Mouse (Mus musculus): ENCODE data around the gene Haus6.

Gene Haus6

DNA sequence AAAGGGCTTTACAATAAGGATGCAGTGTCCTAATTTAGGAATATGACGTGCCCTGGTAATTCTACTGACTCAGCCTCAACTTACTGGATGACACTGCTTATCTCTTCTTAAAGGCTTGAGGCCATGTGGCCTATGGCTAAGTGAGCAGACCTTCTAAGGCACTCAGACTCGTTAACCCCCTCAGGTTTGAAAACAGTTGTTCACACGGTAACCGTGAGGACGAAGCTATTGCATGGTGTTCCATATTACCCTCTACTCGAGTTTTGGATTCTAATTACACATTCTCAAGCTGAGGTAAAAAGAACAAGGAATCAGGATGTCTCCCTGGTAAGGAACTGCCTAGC, 36.9 kb downstream of the Haus6 start:
- DNase-seq (ENCODE audit: low spot score), result no peak

DNA sequence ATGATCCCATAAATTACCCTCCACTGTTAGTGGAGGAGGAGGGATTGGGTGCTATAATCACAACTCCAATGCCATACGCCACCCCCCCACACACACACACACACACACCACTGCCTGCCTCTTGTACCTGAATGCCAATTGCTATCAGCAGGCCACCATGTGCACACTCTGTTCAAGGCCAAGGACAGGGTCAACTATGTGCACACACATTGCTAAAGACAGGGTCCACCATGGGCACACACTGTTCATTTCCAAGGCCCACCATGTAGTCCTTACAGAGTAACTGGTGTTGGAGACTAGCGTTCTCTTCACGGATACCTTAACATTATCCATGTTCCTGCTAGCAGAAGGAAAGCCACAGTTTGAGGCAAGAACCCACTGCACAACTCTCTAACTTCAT, 50.8 kb downstream of the Haus6 start:
- DNase-seq (ENCODE audit: low spot score), result no peak

DNA sequence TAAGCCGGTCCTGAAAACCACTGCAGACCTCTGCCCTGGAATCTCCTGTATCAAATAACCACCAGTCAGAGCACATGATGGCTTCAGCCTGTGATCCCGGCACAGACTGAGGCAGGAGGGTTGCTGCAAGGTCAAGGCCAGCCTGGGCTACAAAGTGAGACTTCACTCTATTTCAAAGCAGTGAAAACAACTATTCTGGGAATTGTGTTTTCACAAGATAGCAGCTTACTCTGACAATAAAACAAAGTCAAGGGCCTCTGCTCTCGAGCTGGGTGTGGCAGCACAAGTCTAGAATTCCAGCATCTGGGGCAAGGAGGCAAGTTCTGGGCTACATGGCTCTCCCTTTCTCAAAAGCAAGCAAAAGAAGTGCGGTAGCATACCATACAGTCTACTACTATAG, 52.8 kb downstream of the Haus6 start:
- DNase-seq (ENCODE audit: low spot score), result no peak

DNA sequence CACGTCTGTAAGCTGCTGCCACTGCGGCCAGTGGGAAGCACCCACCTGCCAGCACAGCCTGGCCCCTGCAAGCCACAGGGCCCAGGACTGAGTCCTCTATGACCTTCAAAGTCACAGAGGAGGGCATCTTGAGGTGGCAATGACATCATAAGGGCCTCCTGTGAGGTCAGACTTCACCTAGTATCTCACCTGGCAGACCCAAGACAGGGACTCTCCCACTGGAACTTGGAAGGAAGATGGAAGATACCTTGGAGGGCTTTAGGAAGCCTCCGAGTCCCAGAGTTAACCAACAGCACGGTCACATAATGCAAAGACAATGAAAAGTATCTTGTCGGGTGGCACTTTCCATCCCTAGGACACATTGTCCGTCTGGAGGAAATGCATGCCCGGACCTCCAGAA, 53.6 kb downstream of the Haus6 start, which contains the start of gene Saxo1:
Gene Saxo1, minus strand, starts transcription at position 101 of the 400 bp plus-strand sequence.
- no peak for DNase-seq (ENCODE audit: low spot score)

DNA sequence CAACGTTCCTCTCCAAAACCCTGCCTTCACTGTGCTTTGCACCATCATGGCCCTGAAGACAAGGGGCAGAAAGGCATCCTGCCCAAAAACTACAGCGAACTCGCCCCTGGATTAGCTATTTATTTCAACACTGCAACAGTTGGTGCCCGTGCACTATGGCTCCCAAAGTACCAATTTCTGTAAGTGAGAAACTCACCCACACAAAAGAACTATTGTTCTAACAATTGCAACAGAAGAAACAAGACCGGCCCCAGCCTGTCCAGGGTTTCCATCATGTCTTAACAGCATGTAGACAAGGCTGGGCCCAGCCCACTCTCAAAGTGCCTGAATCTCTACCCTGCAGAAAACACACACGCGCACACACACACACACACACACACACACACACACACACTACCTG, 54.5 kb downstream of the Haus6 start:
- DNase-seq (ENCODE audit: low spot score), result no peak

DNA sequence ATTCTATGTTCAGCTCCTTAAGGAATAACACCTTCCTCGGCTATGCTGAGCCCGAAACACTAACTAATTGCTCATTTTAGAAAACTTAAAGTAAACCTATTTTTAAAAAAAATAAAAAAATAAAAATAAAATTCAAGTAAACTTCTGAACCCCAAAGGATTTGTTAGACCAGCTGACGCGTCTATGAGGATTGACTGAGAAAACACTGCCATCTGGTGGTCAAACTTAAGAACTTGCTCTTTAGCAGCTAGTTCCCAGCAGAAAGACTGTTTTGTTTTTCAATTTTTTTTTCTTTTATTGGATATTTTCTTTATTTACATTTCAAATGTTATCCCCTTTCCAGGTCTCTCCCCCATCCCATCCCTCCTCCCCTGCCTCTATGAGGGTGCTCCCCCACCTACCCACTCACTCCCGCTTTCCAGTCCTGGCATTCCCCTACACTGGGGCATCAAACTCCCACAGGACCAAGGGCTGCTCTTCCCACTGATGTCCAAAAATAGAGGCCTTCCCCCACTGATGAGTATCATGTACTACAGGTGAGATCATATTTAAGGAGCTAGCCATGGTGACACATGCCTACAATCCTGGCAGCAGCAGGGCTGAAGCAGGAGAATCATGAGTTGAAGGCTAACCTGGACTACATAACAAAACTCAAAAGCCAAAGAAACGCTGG, 56.7 kb downstream of the Haus6 start:
- no peak for DNase-seq (ENCODE audit: low spot score)

DNA sequence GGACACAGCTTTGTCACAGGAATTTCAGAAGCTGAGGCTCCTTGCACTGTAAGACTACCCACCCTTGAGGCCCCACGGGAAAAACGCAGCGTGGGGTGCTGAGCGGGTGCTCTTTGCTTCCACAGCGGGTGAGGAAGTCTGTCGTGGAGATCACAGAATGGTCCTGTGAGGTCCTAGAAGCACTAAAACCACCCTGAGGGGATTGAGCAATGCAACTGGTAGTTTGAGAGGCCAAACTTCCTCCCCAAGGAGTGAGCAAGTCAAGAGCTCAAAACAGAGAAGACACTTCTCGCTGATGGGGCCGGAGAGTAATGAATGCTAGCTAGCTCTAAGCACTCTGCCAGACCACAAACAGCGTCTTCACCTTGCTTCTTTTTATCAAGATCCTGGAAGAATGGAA, 63.5 kb downstream of the Haus6 start:
- no peak for DNase-seq (ENCODE audit: low spot score)

DNA sequence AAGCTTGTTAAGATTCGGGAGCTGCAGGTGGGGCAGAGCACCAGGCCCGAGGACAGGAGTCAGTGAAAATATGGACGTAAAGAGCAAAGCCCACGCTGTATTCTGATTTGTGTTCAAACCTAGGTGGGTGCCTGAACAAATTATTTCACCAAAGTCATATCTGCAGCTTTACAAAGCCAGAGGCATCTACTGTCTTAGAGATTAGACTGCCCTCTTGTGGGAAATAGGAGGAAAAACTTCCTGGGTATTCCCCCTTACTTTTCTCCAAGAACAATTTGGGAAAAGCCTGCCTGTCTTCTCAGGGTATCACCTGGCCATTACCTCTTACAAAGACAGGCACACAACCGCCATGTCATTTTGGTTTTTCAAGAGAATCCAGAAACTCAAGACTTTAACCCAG, 66.2 kb downstream of the Haus6 start:
- DNase-seq (ENCODE audit: low spot score), result no peak

DNA sequence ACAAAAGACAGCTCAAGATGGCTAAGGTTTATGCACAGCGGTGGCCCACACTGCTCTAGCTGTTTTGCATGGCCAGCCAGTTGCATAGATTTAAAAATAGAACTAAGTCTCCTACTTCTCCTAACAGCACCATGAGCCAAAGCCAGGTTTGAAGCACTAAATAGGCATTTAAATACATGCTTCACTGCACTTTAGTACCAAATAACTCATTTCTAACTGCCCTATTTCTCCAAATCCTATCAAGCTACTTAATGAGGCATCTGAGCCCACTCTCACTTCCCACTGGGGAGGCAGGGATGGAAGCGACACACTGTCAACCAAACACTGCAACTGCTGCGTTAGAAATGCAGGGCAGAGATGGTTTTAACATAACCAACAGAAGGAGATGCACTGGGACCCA, 67.9 kb downstream of the Haus6 start:
- DNase-seq (ENCODE audit: low spot score), result no peak

DNA sequence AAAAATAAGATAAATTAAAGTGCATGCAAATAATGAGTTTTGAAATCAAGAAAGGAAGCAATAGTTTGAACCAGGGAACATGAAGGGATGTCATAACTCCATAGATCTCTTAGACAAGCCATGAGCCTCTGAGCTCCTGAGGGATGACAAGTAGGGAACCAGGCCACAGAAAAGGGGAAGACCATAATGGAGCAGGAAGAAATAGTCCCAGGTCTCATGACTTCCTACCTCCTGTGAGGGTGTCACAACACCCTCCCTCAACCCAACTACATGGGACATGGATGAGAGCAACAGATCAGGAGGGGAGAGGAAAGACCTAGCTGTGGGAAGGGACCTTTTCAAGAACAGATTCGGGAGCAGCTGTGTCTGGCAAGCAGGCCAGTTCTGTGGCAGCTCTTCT, 70.3 kb downstream of the Haus6 start:
- DNase-seq (ENCODE audit: low spot score), result no peak

DNA sequence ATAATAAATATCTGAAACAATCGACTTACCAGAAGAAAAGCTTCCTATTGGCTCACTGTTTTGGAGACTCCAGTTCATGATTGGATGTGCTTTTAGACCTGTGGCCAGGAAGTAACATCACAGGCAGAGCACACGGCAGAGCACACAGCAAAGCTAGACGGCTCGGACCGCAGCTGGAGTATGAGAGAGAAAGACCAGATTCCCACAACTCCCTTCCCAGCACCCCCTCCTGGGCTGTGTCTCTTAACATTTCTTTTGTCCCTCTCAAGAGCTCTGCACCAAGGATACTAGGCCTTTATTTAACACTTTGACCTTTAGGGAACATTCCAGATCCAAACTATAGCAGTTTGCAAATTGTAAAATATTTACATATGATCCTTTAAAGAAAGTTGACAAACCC, 72.9 kb downstream of the Haus6 start:
- no peak for DNase-seq (ENCODE audit: low spot score)

DNA sequence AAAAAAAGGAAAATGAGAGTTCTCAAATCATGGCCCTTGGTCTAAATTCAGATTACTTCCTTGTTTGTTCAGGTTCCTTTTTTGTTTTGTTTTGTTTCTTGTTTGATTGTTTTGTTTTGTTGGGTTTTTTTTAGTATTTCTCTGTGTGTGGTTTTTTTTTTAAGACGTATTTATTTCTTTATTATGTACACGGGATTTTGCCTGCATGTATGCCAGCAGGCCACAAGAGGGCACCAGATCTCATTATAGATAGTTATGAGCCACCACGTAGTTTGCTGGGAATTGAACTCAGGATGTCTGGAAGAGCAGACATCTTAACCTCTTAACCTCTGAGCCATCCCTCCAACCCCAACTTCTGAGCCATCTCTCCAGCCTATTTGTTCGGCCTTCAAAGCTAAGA, 73.9 kb downstream of the Haus6 start:
- no peak for DNase-seq (ENCODE audit: low spot score)

DNA sequence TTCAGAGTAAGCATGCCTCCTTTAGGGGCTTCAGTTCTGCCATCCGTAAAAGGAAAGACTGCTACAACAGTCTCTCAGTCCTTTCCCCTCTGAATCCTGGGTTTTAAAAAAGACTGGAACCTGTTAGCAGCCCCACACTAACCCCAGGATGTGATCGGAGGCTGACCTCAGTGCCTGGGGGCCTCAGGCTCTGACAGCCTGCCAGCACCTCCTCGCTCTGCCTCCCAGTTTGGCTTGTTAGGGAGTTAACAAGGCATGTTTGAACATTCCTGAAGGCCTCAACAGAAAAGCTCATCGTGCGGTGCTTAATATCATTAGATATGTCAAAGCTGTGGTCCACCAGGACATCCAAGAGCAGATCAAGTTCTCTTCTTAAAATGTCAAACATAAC, 77.8 kb downstream of the Haus6 start:
- DNase-seq (ENCODE audit: low spot score), result no peak

DNA sequence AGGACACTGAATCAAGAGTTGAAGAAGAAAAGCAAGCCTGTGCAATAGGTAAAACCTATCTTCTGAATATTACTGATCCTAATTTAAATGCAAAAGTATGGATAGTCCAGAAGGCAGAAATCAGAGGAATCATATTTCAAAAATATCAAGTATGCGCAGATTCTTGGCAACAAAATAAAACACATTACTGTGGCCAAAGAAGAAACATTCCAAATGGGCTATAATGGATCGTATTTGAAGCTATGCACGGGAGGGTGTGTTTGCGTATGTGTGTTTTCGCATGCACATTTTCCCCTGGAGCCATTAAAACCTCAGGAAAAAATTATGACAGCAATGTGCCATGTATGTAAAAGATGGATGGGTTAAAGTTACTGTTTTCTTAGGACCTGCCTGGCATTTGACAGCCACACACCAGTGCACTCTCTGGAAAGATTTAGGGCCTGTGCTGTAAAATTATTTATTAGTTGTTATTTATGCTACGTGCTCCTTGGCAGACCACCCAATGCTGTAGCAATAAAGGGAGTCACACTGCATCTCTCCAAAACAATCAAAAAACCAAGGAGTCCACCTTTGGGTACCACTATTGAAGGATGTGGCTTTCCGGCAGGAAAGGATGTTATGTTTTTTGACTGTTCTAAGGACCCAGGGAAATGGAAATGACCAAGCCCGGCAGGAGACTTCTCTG, 78.3 kb downstream of the Haus6 start:
- no peak for DNase-seq (ENCODE audit: low spot score)

DNA sequence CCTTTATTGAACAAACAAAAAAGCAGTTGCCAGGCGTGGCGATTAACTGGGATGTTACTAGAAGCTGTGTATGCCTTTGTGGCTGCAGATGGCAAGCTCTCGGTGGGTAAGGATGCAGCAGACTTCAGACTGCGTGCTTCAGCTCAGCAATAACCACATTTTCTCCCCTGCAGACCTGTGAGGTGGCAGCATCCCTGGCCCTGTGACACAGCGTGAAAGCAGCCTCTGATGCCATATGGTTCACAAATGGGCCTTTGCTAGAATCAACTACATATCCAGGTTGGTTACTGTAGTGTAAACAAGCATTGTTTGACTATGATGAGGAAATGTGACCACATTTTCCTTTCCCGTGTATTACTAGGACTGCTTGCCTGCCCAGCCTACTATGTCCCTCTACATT, 82.7 kb downstream of the Haus6 start:
- DNase-seq (ENCODE audit: low spot score), result no peak

Data from layer of hippocampus, adult 11-12 months (tissue).